Mouse (Mus musculus) forebrain, embryonic 15.5 days (tissue): ENCODE results near the gene Stox1. TPM values are rescaled to one million over a fixed set of nuclear protein-coding genes. Genes with fewer than 3 reads are reported as not detected.

Source experiments
- ATAC-seq: fragments of 200-750 bp; cut with Nextera tagmentation; replicated peaks from 2 replicates; pipeline ENCODE4 v1.8.0; 2017; ENCODE audit warnings: mild to moderate bottlenecking, moderate TSS enrichment, moderate library complexity
- H3K27ac ChIP-seq: fragments of 300-500 bp; sonication (generic); replicated peaks from 2 replicates; pipeline ENCODE4 v1.5.1; 2015; ENCODE audit warnings: mild to moderate bottlenecking, inconsistent platforms
- H3K27me3 ChIP-seq: fragments of 300-500 bp; sonication (generic); 2 replicates; pipeline ENCODE4 v1.6.1; 2015; ENCODE audit warnings: inconsistent platforms
- H3K36me3 ChIP-seq: fragments of 300-500 bp; sonication (generic); 2 replicates; pipeline ENCODE4 v1.6.1; 2015; ENCODE audit warnings: mild to moderate bottlenecking, inconsistent platforms
- H3K4me1 ChIP-seq: fragments of 300-500 bp; sonication (generic); 2 replicates; pipeline ENCODE4 v1.6.1; 2015; ENCODE audit warnings: inconsistent platforms
- H3K4me2 ChIP-seq: fragments of 300-500 bp; sonication (generic); replicated peaks from 2 replicates; pipeline ENCODE4 v1.6.1; 2015; ENCODE audit warnings: mild to moderate bottlenecking, inconsistent platforms
- H3K4me3 ChIP-seq: fragments of 300-500 bp; sonication (generic); 2 replicates; pipeline ENCODE4 v1.5.1; 2015; ENCODE audit warnings: mild to moderate bottlenecking, inconsistent platforms
- H3K9ac ChIP-seq: fragments of 300-500 bp; sonication (generic); replicated peaks from 2 replicates; pipeline ENCODE4 v1.6.1; 2015; ENCODE audit warnings: mild to moderate bottlenecking, inconsistent platforms
- H3K9me3 ChIP-seq: fragments of 300-500 bp; sonication (generic); 2 replicates; pipeline ENCODE4 v1.6.1; 2016; ENCODE audit warnings: inconsistent platforms
- WGBS: fragments of 180-500 bp; shearing (Covaris S2); methylation state at CpG from one replicate; pipeline ENCODE4 v1.1.7; 2015; ENCODE audit warnings: mixed read lengths; 5-methylcytosine and 5-hydroxymethylcytosine counted together
- polyA plus RNA-seq: library from polyadenylated mRNA; unstranded; fragments of >200 nt; fragmentation: Nextera tagmentation; extraction: Ambion mirVana; gene quantifications from 2 replicates; pipeline ENCODE4 v1.2.1, GENCODE M21; 2015

Stox1 gene
- polyA plus RNA-seq, 1 experiment from 2014 or later, result 2.3 TPM

GRCm38 (mm10) chr10:62692771-62693170, 33.2 kb downstream of the Stox1 start:
- Histone ChIP-seq H3K36me3 (no peaks in the 10 kb centered on the region), H3K9ac (no peak overlapping the region), H3K9me3 (no peaks in the 10 kb centered on the region), H3K4me2 (no peak overlapping the region), H3K27ac (no peak overlapping the region), H3K4me3 (no peak overlapping the region), H3K4me1 (no peaks in the 10 kb centered on the region; the same call in 1 of the 2 replicates), H3K27me3 (no peaks in the 10 kb centered on the region)
- no peak for ATAC-seq
- WGBS, result 69% methylated on average over 8 of the region's 8 CpGs

GRCm38 (mm10) chr10:62692244-62692643, 33.7 kb downstream of the Stox1 start:
- 73% methylated on average over 3 of the region's 3 CpGs for WGBS
- Histone ChIP-seq H3K9ac (no peak overlapping the region), H3K36me3 (no peaks in the 10 kb centered on the region), H3K27ac (no peak overlapping the region), H3K4me3 (no peak overlapping the region), H3K4me2 (no peak overlapping the region), H3K27me3 (no peaks in the 10 kb centered on the region), H3K4me1 (peaks cover 4% of the 10 kb centered on the region), H3K9me3 (no peaks in the 10 kb centered on the region)
- no peak for ATAC-seq

- no peak overlapping the region for H3K9ac ChIP-seq
- H3K27ac ChIP-seq, result peak overlapping the region; percentile 26; the same call in 1 of the 2 replicates
- 0 out of 2 replicates have a peak overlapping the region, but pooled peaks have one; percentile 17 for H3K4me2 ChIP-seq
- no peak overlapping the region for H3K4me3 ChIP-seq
- peaks cover 13% of the 10 kb centered on the region for H3K4me1 ChIP-seq
- no peaks in the 10 kb centered on the region for H3K9me3 ChIP-seq
- H3K27me3 ChIP-seq, result no peaks in the 10 kb centered on the region
- peak; percentile 75 for ATAC-seq
- H3K36me3 ChIP-seq, result no peaks in the 10 kb centered on the region
- 3% methylated on average over 15 of the region's 15 CpGs for WGBS
Observed at GRCm38 (mm10) chr10:62687032-62687674, 38.8 kb downstream of the Stox1 start.

GRCm38 (mm10) chr10:62683043-62683442, 42.9 kb downstream of the Stox1 start:
- H3K4me1 ChIP-seq, result peaks cover 13% of the 10 kb centered on the region
- H3K4me3 ChIP-seq, result no peak overlapping the region
- no peaks in the 10 kb centered on the region for H3K9me3 ChIP-seq
- no peaks in the 10 kb centered on the region for H3K36me3 ChIP-seq
- no peak overlapping the region for H3K9ac ChIP-seq
- H3K27me3 ChIP-seq, result no peaks in the 10 kb centered on the region
- ATAC-seq, result no peak
- WGBS, result 56% methylated on average over 5 of the region's 5 CpGs
- no peak overlapping the region for H3K4me2 ChIP-seq
- H3K27ac ChIP-seq, result no peak overlapping the region

GRCm38 (mm10) chr10:62679833-62680232, 46.1 kb downstream of the Stox1 start:
- Histone ChIP-seq H3K4me3 (no peak overlapping the region), H3K27me3 (no peaks in the 10 kb centered on the region), H3K36me3 (no peaks in the 10 kb centered on the region), H3K9me3 (no peaks in the 10 kb centered on the region), H3K4me1 (peaks cover 2% of the 10 kb centered on the region; the same call in 1 of the 2 replicates), H3K27ac (no peak overlapping the region), H3K9ac (no peak overlapping the region), H3K4me2 (no peak overlapping the region)
- WGBS, result 92% methylated on average over 1 of the region's 1 CpGs
- no peak for ATAC-seq

- 78% methylated on average over 5 of the region's 5 CpGs for WGBS
- no peak for ATAC-seq
Observed at GRCm38 (mm10) chr10:62677329-62677728, 48.6 kb downstream of the Stox1 start.

GRCm38 (mm10) chr10:62676196-62676595, 49.7 kb downstream of the Stox1 start:
- no peak overlapping the region for H3K4me2 ChIP-seq

More at GRCm38 (mm10) chr10:62677329-62677728, 48.6 kb downstream of the Stox1 start:
- Histone ChIP-seq H3K4me1 (peaks cover 2% of the 10 kb centered on the region; the same call in 1 of the 2 replicates), H3K36me3 (no peaks in the 10 kb centered on the region), H3K4me3 (no peak overlapping the region), H3K4me2 (no peak overlapping the region), H3K9ac (no peak overlapping the region), H3K27me3 (no peaks in the 10 kb centered on the region), H3K27ac (no peak overlapping the region), H3K9me3 (no peaks in the 10 kb centered on the region)

GRCm38 (mm10) chr10:62672359-62672758, 53.6 kb downstream of the Stox1 start:
- no peak overlapping the region for H3K27ac ChIP-seq
- peaks cover 2% of the 10 kb centered on the region; the same call in 1 of the 2 replicates for H3K4me1 ChIP-seq
- H3K9ac ChIP-seq, result no peak overlapping the region
- H3K4me2 ChIP-seq, result no peak overlapping the region
- H3K36me3 ChIP-seq, result no peaks in the 10 kb centered on the region
- H3K4me3 ChIP-seq, result no peak overlapping the region
- WGBS, result 100% methylated on average over 2 of the region's 2 CpGs
- no peaks in the 10 kb centered on the region for H3K9me3 ChIP-seq
- no peak for ATAC-seq
- no peaks in the 10 kb centered on the region for H3K27me3 ChIP-seq

More at GRCm38 (mm10) chr10:62676196-62676595, 49.7 kb downstream of the Stox1 start:
- Histone ChIP-seq H3K36me3 (no peaks in the 10 kb centered on the region), H3K9ac (no peak overlapping the region), H3K27me3 (no peaks in the 10 kb centered on the region), H3K4me1 (peaks cover 2% of the 10 kb centered on the region; the same call in 1 of the 2 replicates), H3K4me3 (no peak overlapping the region), H3K9me3 (no peaks in the 10 kb centered on the region), H3K27ac (no peak overlapping the region)
- no peak for ATAC-seq
- 86% methylated on average over 6 of the region's 6 CpGs for WGBS

- WGBS, result 79% methylated on average over 14 of the region's 14 CpGs
- no peaks in the 10 kb centered on the region for H3K36me3 ChIP-seq
- no peaks in the 10 kb centered on the region for H3K27me3 ChIP-seq
- no peaks in the 10 kb centered on the region for H3K9me3 ChIP-seq
- no peaks in the 10 kb centered on the region for H3K4me1 ChIP-seq
- no peak overlapping the region for H3K27ac ChIP-seq
- no peak for ATAC-seq
- no peak overlapping the region for H3K4me2 ChIP-seq
- H3K9ac ChIP-seq, result no peak overlapping the region
- no peak overlapping the region for H3K4me3 ChIP-seq
Observed at GRCm38 (mm10) chr10:62669245-62669644, 56.7 kb downstream of the Stox1 start.

- H3K4me2 ChIP-seq, result no peak overlapping the region
- no peak for ATAC-seq
- WGBS, result 85% methylated on average over 2 of the region's 2 CpGs
Observed at GRCm38 (mm10) chr10:62668463-62668862, 57.5 kb downstream of the Stox1 start.

GRCm38 (mm10) chr10:62668043-62668442, 57.9 kb downstream of the Stox1 start:
- no peak overlapping the region for H3K4me3 ChIP-seq
- H3K9me3 ChIP-seq, result no peaks in the 10 kb centered on the region
- H3K36me3 ChIP-seq, result no peaks in the 10 kb centered on the region
- no peak overlapping the region for H3K4me2 ChIP-seq
- WGBS, result 87% methylated on average over 5 of the region's 5 CpGs
- no peak for ATAC-seq
- no peaks in the 10 kb centered on the region for H3K4me1 ChIP-seq
- H3K9ac ChIP-seq, result no peak overlapping the region
- H3K27me3 ChIP-seq, result no peaks in the 10 kb centered on the region
- H3K27ac ChIP-seq, result no peak overlapping the region

More at GRCm38 (mm10) chr10:62668463-62668862, 57.5 kb downstream of the Stox1 start:
- Histone ChIP-seq H3K27ac (no peak overlapping the region), H3K36me3 (no peaks in the 10 kb centered on the region), H3K4me1 (no peaks in the 10 kb centered on the region), H3K9ac (no peak overlapping the region), H3K27me3 (no peaks in the 10 kb centered on the region), H3K4me3 (no peak overlapping the region), H3K9me3 (no peaks in the 10 kb centered on the region)

- H3K4me2 ChIP-seq, result no peak overlapping the region
- no peak overlapping the region for H3K9ac ChIP-seq
- H3K4me3 ChIP-seq, result no peak overlapping the region
- no peaks in the 10 kb centered on the region for H3K9me3 ChIP-seq
- no peaks in the 10 kb centered on the region for H3K27me3 ChIP-seq
- H3K4me1 ChIP-seq, result no peaks in the 10 kb centered on the region
- ATAC-seq, result no peak
- 71% methylated on average over 27 of the region's 27 CpGs for WGBS
- H3K27ac ChIP-seq, result no peak overlapping the region
- no peaks in the 10 kb centered on the region for H3K36me3 ChIP-seq
Observed at GRCm38 (mm10) chr10:62664963-62665590, 60.9 kb downstream of the Stox1 start.
